Mouse (Mus musculus): ENCODE results near the gene Gpr35. TPM values are rescaled to one million over a fixed set of nuclear protein-coding genes. Genes with fewer than 3 reads are reported as not detected.

Gpr35 gene
- 1 to 10 TPM in 1 of 2 experiments, under 1 TPM in 1; 0.40 to 1.0 TPM for total RNA-seq (2021)

- intact Hi-C loops (cut with DNase I) = no loop called here
- no peak for DNase-seq
Observed at GRCm38 (mm10) chr1:92950607-92951006, at the start of gene Gpr35. Gpr35 (plus strand) TSS chr1:92950865.

DNA sequence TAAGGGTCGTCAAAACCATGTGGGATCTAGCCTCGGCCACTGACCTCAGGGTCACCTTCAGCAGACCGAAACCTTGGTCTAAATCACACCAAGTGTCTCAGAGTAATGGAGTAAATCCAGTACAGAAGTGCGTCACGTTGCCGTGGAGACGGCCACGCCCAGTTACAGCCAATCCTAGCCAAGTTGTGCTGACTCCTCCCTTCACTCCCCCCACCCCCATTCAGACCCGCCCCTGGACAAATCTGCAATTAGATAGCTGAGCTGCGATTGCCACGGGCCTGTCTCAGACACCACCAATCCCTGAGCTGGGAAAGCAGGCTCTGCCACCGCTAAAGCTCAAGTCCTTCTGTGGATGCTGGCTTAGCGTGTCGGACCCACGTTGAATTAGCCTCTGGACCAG is 47.9 kb upstream of the Gpr35 start, which contains the start of gene Ankmy1:
Gene Ankmy1 (minus strand): TSS at position 121 of the 400 bp plus-strand sequence.
- DNase-seq = peak; percentile 52
- intact Hi-C loops (cut with DNase I) = no loop called here

DNA sequence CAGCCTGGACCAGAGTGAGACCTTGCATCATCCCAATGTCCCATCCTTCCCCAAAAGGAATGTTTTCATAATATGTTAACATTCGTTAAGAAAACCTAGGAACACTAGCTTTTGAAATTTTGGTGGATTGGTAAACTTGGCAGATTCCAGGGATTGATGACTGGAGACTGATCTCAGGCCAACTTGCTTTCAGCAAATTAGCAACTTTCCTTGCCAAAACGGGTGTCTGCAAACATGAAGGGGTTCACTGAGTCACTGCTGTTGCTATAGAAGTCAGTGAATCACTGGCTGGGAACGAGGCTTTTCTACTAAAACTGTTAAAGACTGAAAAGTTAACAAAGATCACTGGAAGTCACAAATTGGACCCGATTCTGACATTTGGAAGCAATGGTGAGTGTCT is 47.0 kb upstream of the Gpr35 start:
- intact Hi-C loops (cut with DNase I) = no loop called here
- DNase-seq = no peak

- intact Hi-C loops (cut with DNase I) = no loop called here
- no peak for DNase-seq
Observed at GRCm38 (mm10) chr1:92905703-92906310, 44.9 kb upstream of the Gpr35 start.

GRCm38 (mm10) chr1:92906779-92907631 is 43.7 kb upstream of the Gpr35 start, which contains the start of gene Dusp28:
Dusp28 (plus strand) TSS chr1:92906981.
- peak; percentile 90 for DNase-seq
- intact Hi-C loops (cut with DNase I) = no loop called here

- intact Hi-C loops (cut with DNase I) = no loop called here
- DNase-seq = no peak
Observed at GRCm38 (mm10) chr1:92907632-92908360, 42.9 kb upstream of the Gpr35 start.

DNA sequence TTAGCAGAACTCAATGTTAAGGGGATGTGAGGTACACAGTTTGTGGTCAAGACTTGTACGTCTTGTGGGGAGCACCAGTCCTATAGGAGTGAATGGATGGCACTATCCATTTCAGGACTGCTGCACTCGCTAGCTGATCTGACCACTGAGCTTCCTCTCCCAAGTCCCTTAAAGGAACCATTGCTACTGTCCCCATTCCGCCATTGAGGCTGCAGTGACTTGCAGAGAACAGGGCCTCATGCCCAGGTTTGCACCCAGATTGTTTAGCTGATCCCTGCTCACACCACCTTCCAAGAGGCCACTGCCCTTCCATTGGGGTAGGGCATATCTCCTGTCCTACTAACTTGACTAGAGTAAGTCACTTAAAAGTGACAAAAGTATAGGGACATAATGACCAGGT is 42.0 kb upstream of the Gpr35 start:
- intact Hi-C loops (cut with DNase I) = no loop called here

GRCm38 (mm10) chr1:92909068-92909467 is 41.6 kb upstream of the Gpr35 start:
- DNase-seq = no peak
- intact Hi-C loops (cut with DNase I) = no loop called here

More for the DNA sequence above, 42.0 kb upstream of the Gpr35 start:
- DNase-seq = no peak

- intact Hi-C loops (cut with DNase I) = no loop called here
- DNase-seq = peak; percentile 72
Observed at GRCm38 (mm10) chr1:92910239-92910885, 40.3 kb upstream of the Gpr35 start, which contains the start of gene Rnpepl1. Rnpepl1 (plus strand) TSS chr1:92910783.

DNA sequence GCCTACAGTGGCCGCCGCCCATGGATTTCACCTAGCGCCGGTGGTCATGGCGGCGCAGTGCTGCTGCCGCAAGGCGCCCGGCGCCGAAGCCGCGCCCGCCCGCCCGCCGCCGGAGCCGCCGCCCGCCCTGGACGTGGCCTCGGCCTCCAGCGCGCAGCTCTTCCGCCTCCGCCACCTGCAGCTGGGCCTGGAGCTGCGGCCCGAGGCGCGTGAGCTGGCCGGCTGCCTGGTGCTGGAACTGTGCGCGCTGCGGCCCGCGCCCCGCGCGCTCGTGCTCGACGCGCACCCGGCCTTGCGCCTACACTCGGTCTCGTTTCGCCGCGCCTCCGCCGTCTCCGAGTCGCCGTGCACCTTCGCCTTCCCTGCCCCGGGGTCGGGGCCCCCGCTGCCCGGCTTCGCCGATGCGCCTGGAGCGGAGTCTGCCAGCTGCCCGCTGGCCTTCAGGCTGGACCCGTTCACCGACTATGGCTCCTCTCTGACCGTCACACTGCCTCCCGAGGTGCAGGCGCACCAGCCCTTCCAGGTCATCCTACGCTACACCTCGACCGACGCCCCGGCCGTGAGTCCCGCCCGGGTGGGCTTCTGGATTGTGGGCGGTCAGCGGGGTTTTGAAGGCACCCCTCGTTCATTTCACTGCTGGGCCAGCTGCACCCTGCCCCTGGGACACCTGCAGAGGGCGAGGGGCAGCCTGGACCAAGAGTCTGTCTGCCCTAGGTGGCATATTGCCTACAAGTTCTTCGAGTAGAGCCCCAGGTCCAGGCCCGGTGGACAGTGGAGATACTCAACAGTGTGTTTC is 39.5 kb upstream of the Gpr35 start:
- DNase-seq = peak; percentile 66
- intact Hi-C loops (cut with DNase I) = no loop called here

DNA sequence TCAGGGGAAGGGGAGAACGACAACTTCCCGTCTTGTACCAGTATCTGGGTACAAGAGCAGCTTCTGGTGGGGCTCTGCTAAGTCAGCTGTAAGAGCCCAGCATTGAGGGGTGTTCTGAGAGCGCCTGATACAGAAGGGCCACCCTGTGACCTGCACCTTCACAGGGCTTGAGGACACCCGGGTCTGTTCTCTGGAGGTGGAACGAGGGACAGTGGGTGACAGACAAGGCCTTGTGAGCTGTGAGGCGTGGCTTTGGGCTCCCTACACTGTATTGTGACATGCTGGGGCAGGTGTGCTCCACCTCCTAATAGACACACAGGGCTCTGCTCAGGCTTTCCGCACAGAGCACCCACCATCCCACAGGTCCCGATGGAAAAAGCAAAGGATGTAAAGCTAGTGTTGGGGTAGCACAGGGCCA is 38.9 kb upstream of the Gpr35 start:
- no peak for DNase-seq
- intact Hi-C loops (cut with DNase I) = no loop called here

- no peak for DNase-seq
- intact Hi-C loops (cut with DNase I) = no loop called here
Observed at GRCm38 (mm10) chr1:92912286-92912685, 38.4 kb upstream of the Gpr35 start.

- intact Hi-C loops (cut with DNase I) = no loop called here
- DNase-seq = no peak
Observed at GRCm38 (mm10) chr1:92914239-92914638, 36.4 kb upstream of the Gpr35 start.

DNA sequence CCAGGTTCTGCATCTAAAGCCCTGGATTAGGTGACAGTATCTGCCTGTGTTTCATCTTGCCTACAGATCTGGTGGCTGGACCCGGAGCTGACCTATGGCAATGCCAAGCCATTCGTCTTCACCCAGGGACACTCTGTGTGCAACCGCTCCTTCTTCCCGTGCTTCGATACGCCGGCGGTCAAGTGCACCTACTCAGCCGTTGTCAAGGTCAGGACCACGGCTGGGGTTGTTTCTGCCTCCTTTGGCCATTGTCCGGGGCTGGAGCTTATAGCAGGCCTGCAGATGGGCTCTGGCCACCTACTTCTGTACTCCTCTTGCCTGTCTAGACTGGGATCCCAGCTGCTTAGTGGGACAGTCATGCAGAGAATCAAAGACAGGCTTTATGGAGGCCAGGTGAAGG is 35.7 kb upstream of the Gpr35 start:
- DNase-seq = no peak
- intact Hi-C loops (cut with DNase I) = no loop called here

- intact Hi-C loops (cut with DNase I) = no loop called here
- DNase-seq = no peak
Observed at GRCm38 (mm10) chr1:92916725-92917124, 33.9 kb upstream of the Gpr35 start.

DNA sequence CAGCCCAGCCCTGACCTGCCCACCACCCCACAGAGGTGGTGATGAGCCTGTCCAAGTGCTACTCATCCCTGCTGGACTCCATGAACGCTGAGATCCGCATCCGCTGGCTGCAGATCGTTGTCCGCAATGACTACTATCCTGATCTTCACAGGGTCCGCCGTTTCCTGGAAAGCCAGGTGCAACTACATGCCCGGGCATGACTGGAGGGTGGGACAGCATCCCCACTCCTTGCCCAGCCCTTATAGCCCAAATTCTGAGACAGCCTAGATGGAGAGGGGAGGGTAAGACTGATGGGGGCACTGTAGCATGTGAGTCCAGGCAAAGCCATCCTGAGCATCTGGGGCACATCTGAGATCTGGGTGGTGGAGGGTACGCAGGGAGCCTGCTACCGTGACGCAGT is 31.5 kb upstream of the Gpr35 start:
- DNase-seq = no peak
- intact Hi-C loops (cut with DNase I) = no loop called here

GRCm38 (mm10) chr1:92919775-92920174 is 30.9 kb upstream of the Gpr35 start:
- peak; percentile 46 for DNase-seq
- intact Hi-C loops (cut with DNase I) = no loop called here

GRCm38 (mm10) chr1:92920474-92921200 is 30.0 kb upstream of the Gpr35 start:
- intact Hi-C loops (cut with DNase I) = no loop called here
- no peak for DNase-seq

GRCm38 (mm10) chr1:92921496-92921895 is 29.2 kb upstream of the Gpr35 start:
- intact Hi-C loops (cut with DNase I) = no loop called here
- no peak for DNase-seq
